Mouse (Mus musculus) T-helper 17 cell (primary cell): ENCODE data around the gene Erbb3.
"Not testable (repeated sequence)": the region's sequence is repeated elsewhere in the genome, so short reads cannot be mapped to it uniquely, and the experiment has no call there.

Experiments
- in situ Hi-C, 2 experiments: fragments of 300-600 bp; cut with MboI, MseI; formaldehyde crosslinking; loops; 1 replicate in 1 of 2; 2 replicates in 1 of 2; pipeline ENCODE4 v1.15.1; 2025; ENCODE audit warnings: high pct_unique_total_duplicates in 2 of 2

Erbb3 gene

DNA sequence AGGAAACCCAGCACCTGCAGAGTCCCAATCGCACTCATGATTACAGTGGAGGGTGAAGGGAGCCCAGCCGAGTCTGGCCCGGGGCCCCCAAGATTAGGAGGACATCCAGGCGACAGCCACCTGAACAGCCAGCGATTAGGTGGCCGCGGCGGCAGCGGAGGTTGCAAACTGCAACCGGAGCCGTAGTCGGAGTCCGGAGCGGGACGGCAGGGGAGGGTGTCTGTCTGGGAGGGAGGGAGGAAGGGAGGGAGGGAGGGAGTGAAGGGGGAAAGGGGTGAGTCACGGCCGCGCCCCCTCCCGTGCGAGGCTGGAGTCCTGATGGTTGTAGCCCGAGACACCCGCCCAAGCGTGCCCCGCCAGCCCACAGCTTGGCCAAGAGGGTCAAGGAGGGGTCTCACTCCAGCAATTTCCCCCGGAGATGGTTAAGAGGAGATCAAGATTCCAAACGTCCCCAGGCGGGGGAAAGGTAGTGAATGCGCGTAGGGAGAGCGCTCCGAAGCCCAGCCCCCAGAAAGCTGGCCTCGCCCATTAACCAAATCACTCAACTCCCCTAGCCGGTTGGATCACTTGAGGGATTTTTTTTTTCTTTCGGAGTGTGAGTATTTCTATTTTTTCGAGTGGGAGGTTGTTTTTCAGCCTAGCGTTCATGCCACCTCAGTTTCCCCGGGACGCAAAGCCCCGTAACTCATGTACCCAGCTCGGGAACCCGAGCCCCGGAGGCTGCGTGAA is at the start of gene Erbb3:
TSS of gene Erbb3 (minus strand) at position 189 of the 729 bp plus-strand sequence.
- in situ Hi-C loops, result no loop called here

DNA sequence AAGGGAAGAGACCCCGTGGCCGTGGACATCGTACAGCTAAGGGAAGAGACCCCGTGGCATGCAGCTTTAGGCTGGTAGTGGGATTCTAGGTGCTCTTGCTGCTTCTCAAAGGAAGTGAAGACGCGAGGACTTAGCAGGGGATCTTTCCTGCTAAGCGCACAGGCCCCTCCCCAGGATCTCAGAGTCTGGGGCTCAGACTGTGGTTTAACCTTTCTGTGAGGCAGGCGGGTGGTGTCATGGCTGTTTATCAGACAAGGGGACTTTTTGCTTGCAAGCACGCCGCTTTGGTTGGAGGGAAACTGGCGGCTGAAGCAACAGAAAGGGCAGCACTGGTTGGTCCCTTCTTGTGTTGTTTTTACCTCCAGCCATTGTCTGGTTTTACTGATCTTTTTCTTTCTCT is 47.6 kb upstream of the Erbb3 start:
- in situ Hi-C loops, result loop anchor here in 1 of 2 experiments (5.0 kb wide), 1 partner anchor 35 kb away; the partner anchor contains the start of gene Suox

DNA sequence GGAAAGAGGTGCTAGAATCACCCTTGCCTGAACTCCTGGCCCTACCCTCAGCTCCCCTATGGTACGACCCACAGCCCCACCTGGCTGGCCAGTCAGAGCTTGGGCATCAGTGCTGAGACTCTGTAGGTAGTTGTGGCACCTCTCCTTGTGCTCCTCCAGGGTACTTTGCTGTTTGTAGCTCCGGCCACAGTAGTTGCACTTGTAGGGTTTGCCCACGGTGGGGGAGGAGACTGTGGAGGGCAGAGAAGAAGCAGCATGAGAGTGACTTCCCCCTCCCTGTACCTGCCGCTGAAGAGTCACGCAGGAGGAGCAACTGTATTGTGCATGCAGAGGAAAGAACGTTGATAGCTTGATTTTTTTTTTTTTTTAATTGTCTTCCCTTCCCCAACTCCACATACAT is 47.1 kb upstream of the Erbb3 start:
- in situ Hi-C loops, result loop anchor here in 1 of 2 experiments (5.0 kb wide), 1 partner anchor 36 kb away; the partner anchor contains the start of gene Suox

DNA sequence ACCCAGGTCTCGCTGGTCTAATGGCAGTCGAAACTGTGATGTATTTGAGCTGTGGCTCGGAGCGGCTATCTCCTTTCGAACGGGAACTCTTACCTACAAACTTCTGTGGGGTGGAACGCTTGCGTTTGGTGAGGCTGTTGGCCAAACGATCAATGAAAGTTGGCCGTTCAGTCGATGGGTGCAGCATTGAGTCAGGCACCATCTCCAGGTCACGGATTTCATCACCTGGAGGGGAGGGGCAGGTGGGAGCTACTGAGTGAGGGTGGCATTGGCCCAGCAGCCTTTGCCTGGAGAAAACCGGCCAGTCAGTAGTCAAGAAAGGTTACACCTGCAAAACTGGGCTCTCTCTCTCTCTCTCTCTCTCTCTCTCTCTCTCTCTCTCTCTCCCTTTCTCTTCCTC is 46.2 kb upstream of the Erbb3 start:
- in situ Hi-C loops, result loop anchor here in 1 of 2 experiments (5.0 kb wide), 1 partner anchor 37 kb away; the partner anchor contains the start of gene Suox

DNA sequence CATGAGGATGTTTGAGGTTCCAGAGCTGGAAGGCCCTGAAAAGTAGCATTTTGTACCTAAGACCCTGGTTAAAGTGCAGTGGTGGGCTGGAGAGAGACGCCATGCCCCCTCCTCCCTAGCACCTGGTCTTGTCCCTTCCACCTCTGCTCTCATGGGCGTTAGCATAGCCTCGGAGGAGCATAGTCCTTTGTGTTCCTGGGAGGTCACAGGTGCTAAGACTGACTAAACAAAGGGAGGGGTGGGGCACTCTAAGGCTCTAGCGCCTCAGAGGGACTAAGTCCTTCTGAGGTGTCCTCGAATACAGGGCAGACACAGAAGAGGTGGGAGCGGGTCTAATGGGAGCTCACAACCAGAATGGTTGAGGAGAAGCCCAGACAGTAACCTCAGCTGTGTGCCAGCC is 42.1 kb upstream of the Erbb3 start:
- in situ Hi-C loops, result no loop called here

DNA sequence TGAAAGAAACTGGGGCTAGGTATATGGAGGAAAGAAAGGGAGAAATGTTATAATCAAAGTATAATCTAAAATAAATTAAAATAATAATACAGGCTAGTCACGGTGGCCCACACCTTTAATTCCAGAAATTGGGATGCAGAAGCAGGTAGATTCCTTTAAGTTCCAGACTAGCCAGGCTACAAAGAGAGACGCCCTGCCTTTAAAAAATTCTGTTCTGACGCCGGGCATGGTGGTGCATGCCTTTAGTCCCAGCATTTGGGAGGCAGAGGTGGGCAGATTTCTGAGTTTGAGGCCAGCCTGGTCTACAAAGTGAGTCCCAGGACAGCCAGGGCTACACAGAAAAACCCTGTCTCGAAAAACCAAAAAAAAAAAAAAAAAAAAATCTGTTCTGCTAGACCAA is 40.9 kb upstream of the Erbb3 start:
- in situ Hi-C loops, result not testable (repeated sequence)

DNA sequence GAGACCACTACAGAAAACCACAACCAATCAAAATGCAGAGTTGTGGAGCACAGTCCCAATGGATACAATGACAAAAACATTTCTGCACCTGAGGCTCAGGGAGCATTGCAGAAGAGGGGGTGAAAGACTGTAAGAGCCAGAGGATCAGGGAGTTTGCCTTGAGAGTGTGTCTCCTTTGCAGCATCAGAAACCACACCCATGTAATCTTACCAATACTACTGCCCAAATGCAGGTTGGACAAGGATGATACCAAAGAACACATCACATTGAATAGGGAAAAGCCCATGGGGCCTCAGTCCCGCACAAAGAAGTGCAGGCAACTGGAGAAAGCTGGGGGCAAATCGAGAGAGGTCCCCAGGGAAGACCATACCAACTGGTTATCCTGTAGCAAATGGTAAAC is 40.3 kb upstream of the Erbb3 start:
- in situ Hi-C loops, result loop anchor here (5.0 to 10.0 kb wide), 2 partner anchors 45 to 67 kb away; partner anchors contain the start of gene Suox (in 1 of the 2)

DNA sequence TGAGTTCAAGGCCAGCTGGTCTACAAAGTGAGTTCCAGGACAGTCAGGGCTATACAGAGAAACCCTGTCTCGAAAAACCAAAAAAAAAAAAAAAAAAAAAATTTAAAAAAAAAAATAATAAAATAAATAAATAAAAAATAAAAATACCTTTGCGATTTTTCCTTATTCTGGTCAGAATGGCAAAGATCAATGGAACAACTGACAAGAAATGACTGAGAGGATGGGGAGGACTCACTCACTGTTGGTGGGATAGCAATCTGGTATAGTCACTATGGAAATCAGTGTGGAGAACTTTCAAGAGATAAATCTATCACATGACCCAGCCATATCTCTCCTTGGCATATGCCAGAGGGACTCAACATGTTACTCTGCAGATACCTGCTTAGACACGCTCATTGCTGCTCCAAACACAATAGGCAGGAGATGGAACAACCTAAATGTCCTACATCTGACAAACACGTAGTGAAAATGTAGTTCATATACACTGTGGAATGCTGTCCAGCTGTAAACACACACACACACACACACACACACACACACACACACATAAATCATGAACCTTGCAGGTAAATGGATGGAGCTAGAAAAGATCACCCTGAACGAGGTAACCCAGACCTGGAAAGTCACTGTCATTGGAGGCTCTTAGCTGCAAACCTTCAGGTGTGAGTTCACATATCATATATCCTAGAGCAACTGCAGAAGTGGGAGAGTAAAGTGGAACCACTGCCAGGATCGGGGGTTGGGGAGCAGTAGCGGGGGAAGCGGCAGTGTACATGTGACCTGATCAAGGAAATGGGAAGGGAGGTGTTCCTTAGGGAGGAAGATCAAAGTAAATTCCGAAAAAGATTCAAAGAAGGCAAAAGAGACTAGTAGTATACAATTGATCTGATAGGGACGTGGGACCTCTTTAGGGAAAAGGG is 38.2 kb upstream of the Erbb3 start:
- in situ Hi-C loops, result loop anchor here (5.0 to 10.0 kb wide), 2 partner anchors 47 to 65 kb away; partner anchors contain the start of gene Suox (in 1 of the 2)

DNA sequence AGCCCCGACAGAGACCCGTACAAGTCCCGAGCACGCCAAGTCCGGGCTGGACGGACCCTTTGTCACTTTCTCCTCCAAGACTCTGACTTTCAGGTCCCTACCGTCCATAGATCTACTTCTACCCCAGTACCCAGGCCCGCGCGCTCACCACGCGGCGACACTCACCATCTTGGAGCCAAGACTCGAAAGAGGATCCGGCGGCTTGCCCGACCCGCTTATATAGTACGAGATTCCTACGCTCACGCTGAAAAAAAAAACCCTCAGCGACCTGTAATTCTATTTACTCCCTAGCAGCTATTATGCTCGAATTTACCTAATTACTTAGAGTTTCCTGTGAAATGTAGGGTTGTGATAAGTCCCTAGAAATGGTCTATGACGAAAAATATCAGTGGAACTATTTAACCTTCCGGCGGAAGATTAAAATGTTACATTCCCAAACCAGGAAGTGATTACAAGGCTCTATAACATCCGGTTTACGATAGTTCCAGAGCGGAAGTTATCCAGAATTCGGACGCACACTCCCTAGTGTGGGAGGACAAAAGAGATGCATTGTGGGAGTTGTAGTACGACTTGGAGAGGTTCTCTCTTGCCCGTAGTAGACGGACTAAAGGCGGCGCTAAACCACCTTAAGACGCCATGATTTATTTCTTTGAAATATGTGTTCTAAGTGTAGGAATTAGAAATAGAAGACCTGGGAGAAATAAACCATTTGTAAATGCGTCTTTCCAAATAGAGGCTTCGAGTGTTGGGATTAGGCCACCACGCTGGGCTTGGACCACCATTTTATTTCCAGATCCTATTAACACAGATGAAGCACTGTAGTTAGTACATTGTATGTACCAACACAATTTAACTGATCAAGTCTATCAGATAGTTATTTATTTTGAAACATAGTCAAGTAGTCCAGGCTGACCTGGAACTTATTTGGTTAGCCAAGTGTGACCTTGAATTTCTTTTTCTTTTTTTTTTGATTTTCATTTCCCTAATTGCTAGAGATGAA is 37.2 kb upstream of the Erbb3 start, which contains the start of gene Rps26:
TSS of gene Rps26 (minus strand) at position 437 of the 1,000 bp plus-strand sequence.
- in situ Hi-C loops, result loop anchor here (5.0 to 10.0 kb wide), 2 partner anchors 48 to 64 kb away; partner anchors contain the start of gene Suox (in 1 of the 2)

DNA sequence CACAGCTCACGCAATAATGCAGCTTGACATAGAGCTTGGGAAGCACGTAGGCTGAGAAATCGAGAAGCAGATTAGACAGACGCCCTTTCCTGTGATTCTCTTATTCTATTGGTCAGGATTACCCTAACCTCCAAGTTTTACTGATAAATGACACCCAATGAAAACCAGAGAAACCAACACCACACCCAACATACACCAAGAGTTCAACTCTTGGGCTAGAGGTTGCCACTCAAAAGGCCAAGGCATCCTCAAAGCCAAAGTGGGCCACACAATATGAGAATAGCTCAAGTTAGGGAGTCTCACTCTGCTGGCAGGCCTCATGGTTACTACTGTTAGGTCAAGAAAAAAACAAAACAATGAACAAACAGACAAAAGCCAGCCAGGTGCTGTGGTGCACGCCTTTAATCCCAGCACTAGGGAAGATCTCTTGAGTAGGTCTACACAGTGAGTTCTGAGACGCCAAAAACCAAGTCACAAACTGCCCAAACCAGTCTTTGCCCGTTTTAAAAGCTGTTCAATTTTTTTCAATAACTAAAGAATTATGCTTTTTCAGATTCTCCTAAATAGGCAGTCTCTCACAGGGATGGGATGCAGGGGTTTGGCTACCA is 35.9 kb upstream of the Erbb3 start:
- in situ Hi-C loops, result loop anchor here (5.0 to 10.0 kb wide), 2 partner anchors 49 to 63 kb away; partner anchors contain the start of gene Suox (in 1 of the 2)

DNA sequence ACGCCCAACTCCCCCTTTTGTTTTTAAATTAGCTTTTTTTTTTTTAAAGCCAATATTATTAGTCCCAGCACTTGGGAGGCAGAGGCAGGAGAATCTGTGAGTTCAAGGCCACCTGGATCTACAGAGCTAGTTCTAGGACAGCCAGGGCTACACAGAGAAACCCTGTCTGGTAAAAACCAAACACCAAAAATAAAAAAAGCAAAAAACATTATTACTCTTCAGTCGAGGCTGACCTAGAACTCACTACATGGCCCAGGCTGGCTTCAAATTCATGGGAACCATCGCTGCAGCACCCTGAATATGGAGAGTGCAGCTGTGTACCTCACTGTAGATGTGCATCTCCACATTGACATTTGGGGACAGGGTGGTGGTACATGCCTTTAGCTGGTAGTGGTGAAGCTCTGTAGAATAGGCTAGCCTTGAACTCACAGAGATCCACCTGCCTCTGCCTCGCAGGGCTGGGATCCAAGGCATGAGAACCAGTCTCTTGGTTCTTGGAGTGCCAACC is 33.7 kb upstream of the Erbb3 start:
- in situ Hi-C loops, result loop anchor here (5.0 to 10.0 kb wide), 2 partner anchors 52 to 1306 kb away; partner anchors contain the start of gene Suox (in 1 of the 2)

DNA sequence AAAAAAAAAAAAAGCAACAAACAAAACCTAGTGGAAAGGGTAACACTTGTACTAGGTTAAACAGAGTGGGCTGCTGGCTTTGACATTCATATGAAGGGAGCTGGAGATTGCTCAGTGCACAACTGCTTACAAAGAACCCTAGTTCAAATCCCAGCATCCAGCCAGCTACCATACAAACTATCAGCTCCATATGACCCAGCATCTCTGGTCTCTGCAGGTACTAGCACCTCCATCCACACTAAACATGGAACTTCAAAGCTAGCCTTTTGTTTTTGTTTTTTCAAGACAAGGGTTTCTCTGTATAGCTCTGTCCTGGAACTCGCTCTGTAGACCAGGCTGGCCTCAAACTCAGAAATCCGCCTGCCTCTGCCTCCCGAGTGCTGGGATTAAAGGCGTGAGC is 33.2 kb upstream of the Erbb3 start:
- in situ Hi-C loops, result loop anchor here (5.0 to 10.0 kb wide), 2 partner anchors 52 to 1305 kb away; partner anchors contain the start of gene Suox (in 1 of the 2)

DNA sequence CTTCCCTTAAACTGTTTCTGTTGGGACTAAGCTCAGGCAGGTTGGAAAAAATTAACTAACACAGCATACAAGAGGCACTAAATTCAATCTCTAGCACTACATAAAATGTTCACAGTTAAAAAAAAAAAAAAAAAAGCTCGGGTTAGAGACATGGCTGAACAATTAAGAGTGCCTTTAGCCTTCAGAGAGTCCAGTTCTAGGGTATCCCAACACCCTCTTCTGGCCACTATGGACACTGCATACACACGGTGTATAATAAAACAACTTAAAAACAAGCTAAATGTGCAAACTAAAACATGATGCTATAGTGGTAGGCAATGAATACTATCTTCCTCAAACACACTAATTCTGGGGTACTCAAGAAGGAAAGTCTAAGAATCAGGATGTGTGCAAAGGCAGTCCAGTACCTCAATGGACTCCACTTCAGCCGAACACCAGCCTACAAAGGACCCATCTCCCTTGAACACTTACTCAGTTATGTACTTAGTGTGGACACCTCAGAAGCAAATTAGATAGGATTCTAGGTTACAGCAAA is 32.6 kb upstream of the Erbb3 start:
- in situ Hi-C loops, result loop anchor here (5.0 to 10.0 kb wide), 2 partner anchors 53 to 1305 kb away; partner anchors contain the start of gene Suox (in 1 of the 2)

DNA sequence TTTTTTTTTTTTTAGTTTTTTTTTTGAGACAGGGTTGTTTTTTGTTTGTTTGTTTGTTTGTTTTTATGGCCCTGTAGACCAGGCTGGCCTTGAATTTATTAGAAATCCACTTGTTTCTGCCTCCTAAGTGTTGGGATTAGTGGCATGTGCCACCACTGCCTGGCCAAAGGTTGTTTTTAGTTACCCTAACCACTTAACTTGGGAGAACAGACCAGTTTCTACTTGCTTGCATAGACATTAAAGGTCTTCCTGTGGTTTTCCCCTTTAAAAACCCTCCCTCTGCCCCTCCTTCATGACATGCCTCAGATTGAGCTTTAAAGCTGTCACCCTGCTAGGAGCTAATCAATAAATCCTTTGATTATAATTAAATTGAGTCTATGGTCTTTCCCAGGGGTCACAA is 30.8 kb upstream of the Erbb3 start:
- in situ Hi-C loops, result loop anchor here (5.0 to 10.0 kb wide), 2 partner anchors 55 to 1303 kb away; partner anchors contain the start of gene Suox (in 1 of the 2)

DNA sequence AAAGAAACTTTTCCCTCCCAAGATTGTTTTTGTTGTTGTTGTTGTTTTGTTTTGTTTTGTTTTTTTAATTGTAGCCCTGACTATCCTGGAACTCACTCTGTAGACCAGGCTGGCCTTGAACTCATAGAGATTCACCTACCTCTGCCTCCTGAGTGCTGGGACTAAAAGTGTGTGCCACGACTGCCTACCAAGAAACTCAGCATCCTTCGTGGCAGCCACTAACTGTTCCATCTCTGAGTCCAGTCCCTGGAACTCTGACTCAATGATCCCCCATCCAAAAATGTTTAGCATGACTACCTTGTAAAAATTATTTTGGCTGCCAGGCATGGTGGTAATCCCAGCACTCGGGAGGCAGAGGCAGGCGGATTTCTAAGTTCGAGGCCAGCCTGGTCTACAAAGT is 29.7 kb upstream of the Erbb3 start:
- in situ Hi-C loops, result not testable (repeated sequence)

DNA sequence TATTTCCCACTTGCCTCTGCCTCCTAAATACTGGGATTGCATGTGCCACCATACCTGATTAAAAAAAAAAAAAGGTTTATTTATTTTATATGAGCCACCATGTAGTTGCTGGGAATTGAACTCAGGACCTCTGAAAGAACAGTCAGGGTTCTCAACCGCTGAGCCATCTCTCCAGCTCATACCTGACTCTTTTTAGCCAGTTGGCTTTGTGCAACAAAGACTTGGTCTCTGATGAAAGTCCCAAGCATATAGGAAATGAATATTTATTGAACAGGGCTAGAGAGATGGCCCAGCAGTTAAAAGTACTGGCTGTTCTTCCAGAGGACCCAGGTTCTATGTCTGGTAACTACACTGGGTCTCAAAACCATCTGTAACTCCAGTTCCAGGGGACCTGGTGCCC is 29.1 kb upstream of the Erbb3 start:
- in situ Hi-C loops, result no loop called here

DNA sequence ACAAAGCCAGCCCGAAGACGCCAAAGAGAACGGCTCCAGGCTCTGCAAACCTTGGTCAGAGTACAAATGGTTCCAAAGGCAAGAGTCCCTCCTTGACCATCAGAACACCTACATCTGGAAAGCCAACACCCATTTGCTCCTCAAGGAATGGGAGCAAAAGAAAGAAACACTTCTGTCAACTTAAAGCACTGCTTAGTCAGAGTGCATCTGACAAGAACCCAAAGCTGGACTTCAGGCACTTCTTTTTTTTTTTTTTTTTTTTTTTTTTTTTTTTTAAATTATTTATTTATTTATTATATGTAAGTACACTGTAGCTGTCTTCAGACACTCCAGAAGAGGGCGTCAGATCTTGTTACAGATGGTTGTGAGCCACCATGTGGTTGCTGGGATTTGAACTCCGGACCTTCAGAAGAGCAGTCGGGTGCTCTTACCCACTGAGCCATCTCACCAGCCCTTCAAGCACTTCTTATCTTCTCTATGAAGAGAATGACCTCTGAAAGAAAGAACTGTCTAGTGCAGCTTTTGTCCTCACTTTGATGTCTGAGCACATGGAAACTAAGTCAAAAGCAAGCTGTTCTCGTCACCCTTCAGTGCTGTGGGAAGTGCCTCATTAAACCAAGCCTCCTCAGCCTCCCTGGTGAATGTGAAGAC is 26.5 kb upstream of the Erbb3 start:
- in situ Hi-C loops, result not testable (repeated sequence)

DNA sequence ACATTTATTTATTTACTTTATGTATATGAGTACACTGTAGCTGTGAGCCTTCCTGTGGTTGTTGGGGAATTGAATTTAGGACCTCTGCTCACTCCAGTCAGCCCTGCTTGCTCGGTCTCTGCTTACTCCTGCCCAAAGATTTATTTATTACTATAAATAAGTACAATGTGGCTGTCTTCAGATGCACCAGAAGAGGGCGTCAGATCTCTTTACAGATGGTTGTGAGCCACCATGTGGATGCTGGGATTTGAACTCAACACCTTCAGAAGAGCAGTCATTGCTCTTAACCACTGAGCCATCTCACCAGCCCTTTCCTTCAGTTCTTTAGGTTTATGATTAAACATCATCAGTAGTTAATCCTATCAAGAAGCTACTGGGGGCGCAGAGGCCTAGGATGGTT is 25.5 kb upstream of the Erbb3 start:
- in situ Hi-C loops, result no loop called here

DNA sequence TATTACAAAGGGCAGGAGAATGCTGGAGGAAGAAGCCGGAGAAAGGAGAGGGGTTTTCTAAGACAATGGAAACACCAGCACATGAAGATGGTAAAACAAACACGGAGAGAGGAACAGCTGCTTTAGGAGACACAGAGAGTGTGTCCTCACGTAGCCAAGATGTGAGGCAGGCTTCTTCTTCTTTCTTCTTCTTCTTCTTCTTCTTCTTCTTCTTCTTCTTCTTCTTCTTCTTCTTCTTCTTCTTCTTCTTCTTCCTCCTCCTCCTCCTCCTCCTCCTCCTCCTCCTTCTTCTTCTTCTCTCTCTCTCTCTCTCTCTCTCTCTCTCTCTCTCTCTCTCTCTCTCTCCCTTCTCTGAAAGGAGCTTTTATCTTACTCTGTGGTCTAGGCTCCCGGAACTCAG is 24.4 kb upstream of the Erbb3 start:
- in situ Hi-C loops, result not testable (repeated sequence)
